Mouse (Mus musculus) cerebellum, adult 2 months (tissue): ENCODE data around the gene Trp53.

Experiments
- CTCF ChIP-seq: fragments of 200-500 bp; IDR thresholded peaks from 2 replicates; pipeline ENCODE4 v1.5.1; 2011; ENCODE audit warnings: low read depth, mild to moderate bottlenecking, control low read depth, low read length, moderate library complexity, borderline replicate concordance; ENCODE audit not compliant: insufficient read depth
- POLR2A ChIP-seq: fragments of 200-500 bp; IDR thresholded peaks from 2 replicates; pipeline ENCODE4 v1.6.1; 2011; ENCODE audit warnings: low read length, control low read depth, borderline replicate concordance; ENCODE audit not compliant: insufficient read depth

GRCm38 (mm10) chr11:69591899-69592637 lies 11.9 kb downstream of the Trp53 start:
- TF ChIP-seq CTCF (no peak), POLR2A (no peak)
